Mouse (Mus musculus): ENCODE measurements around the gene Capn12.

GRCm38 (mm10) chr7:28916491-28916890 lies 35.3 kb downstream of the Capn12 start:
- no peak for TF ChIP-seq CTCF (IDR thresholded peaks at IDR 0.05; ENCODE audit: low read depth, low read length)
- no peak for TF ChIP-seq POLR2A (IDR thresholded peaks at IDR 0.05; ENCODE audit: borderline replicate concordance, low read depth, low read length)
